Mouse (Mus musculus) brain, embryonic 14.5 days (tissue): ENCODE measurements around the gene Rpl26.

Experiments
- CTCF ChIP-seq: fragments of 200-500 bp; IDR thresholded peaks from 2 replicates; pipeline ENCODE4 v1.5.1; 2012; ENCODE audit warnings: inconsistent platforms, mild to moderate bottlenecking, moderate library complexity, borderline replicate concordance; ENCODE audit not compliant: insufficient read depth, insufficient read length; ENCODE audit errors: extremely low read depth
- POLR2A ChIP-seq: fragments of 200-500 bp; IDR thresholded peaks from 2 replicates; pipeline ENCODE4 v1.6.1; 2012; ENCODE audit warnings: mild to moderate bottlenecking, inconsistent platforms, borderline replicate concordance; ENCODE audit not compliant: poor library complexity, insufficient read depth, insufficient read length, severe bottlenecking; ENCODE audit errors: extremely low read depth

- no peak for TF ChIP-seq POLR2A
- TF ChIP-seq CTCF: no peak
Measured at GRCm38 (mm10) chr11:68907251-68907650, 5.9 kb downstream of the Rpl26 start.
